In genomic region chr7:27355261-27355660, GRCm38 (mm10) we compare ENCODE assay signal across 8 mouse cellular contexts. TPM values are rescaled to one million over a fixed set of nuclear protein-coding genes. Genes with fewer than 3 reads are reported as not detected.
DNase-seq lines count a peak whose midpoint lies in the region; ATAC-seq and TF ChIP-seq lines count a peak whose summit lies in the region.

No protein-coding gene starts in this region.

- no peaks in the 10 kb centered on the region for H3K36me3 ChIP-seq in embryonic facial prominence, embryonic 11.5 days (replicated peaks; ENCODE audit: control insufficient read depth, insufficient read depth, low read depth, low read length)
- H3K36me3 ChIP-seq in hindbrain, postnatal 0 days (ENCODE audit: insufficient read depth, low read length), result peaks cover 10% of the 10 kb centered on the region; the same call in 1 of the 2 replicates
- H3K36me3 ChIP-seq in midbrain, postnatal 0 days (ENCODE audit: insufficient read depth, low read length), result peaks cover 9% of the 10 kb centered on the region

- peak overlapping the region; percentile 43 for H3K4me2 ChIP-seq in embryonic facial prominence, embryonic 11.5 days (ENCODE audit: low read depth, low read length)
- peak overlapping the region; percentile 81 for H3K4me2 ChIP-seq in hindbrain, postnatal 0 days (ENCODE audit: low read depth, low read length)
- peak overlapping the region; percentile 74 for H3K4me2 ChIP-seq in midbrain, postnatal 0 days (ENCODE audit: low read depth, low read length, poor library complexity, severe bottlenecking)

- peaks cover 4% of the 10 kb centered on the region; the same call in 1 of the 2 replicates for H3K4me1 ChIP-seq in embryonic facial prominence, embryonic 11.5 days (ENCODE audit: control insufficient read depth, insufficient read depth, low read length)
- peaks cover 12% of the 10 kb centered on the region; the same call in 1 of the 2 replicates for H3K4me1 ChIP-seq in hindbrain, postnatal 0 days (ENCODE audit: insufficient read depth, low read length)
- peaks cover 4% of the 10 kb centered on the region; the same call in 1 of the 2 replicates for H3K4me1 ChIP-seq in midbrain, postnatal 0 days (ENCODE audit: insufficient read depth, low read length)

- TF ChIP-seq CTCF in layer of hippocampus, adult 2 months (conservative IDR thresholded peaks at IDR 0.05), result no peak
- TF ChIP-seq CTCF in hindbrain, postnatal 0 days (IDR thresholded peaks at IDR 0.05; ENCODE audit: low read depth), result no peak
- TF ChIP-seq CTCF in midbrain, postnatal 0 days (IDR thresholded peaks at IDR 0.05), result no peak

- 4% methylated on average over 14 of the region's 14 CpGs for WGBS in embryonic facial prominence, embryonic 11.5 days
- 8% methylated on average over 14 of the region's 14 CpGs for WGBS in hindbrain, postnatal 0 days
- WGBS in midbrain, postnatal 0 days, result 9% methylated on average over 14 of the region's 14 CpGs

- ATAC-seq in embryonic facial prominence, embryonic 11.5 days (replicated peaks; ENCODE audit: insufficient number of reproducible peaks, low FRiP score, low TSS enrichment, low read depth), result no peak
- ATAC-seq in hindbrain, postnatal 0 days, result no peak
- no peak for ATAC-seq in midbrain, postnatal 0 days (ENCODE audit: low FRiP score)

- no peak for DNase-seq in layer of hippocampus, adult 2 months (ENCODE audit: low spot score in 2 of 2)
- no peak for DNase-seq in layer of hippocampus, postnatal 25 days (ENCODE audit: extremely low spot score in 1 of 2, low spot score in 1 of 2)
- DNase-seq in embryonic facial prominence, embryonic 11.5 days (ENCODE audit: low spot score), result no peak
- no peak for DNase-seq in hindbrain, postnatal 0 days (ENCODE audit: low spot score)
- DNase-seq in midbrain, postnatal 0 days (ENCODE audit: low spot score), result no peak
- no peak for DNase-seq in frontal cortex, adult 2 months (ENCODE audit: extremely low spot score in 1 of 2, low spot score in 1 of 2)
- no peak for DNase-seq in frontal cortex, postnatal 25 days (ENCODE audit: low spot score in 2 of 2)
- no peak for DNase-seq in spleen, adult 12 weeks (ENCODE audit: low spot score)

- H3K9me3 ChIP-seq in embryonic facial prominence, embryonic 11.5 days (replicated peaks; ENCODE audit: control insufficient read depth, low read length), result no peaks in the 10 kb centered on the region
- H3K9me3 ChIP-seq in hindbrain, postnatal 0 days (ENCODE audit: low read length), result no peaks in the 10 kb centered on the region
- H3K9me3 ChIP-seq in midbrain, postnatal 0 days (ENCODE audit: low read length), result no peaks in the 10 kb centered on the region

- peak overlapping the region; percentile 63 for H3K9ac ChIP-seq in embryonic facial prominence, embryonic 11.5 days (replicated peaks; ENCODE audit: low read length)
- peak overlapping the region; percentile 64 for H3K9ac ChIP-seq in hindbrain, postnatal 0 days (replicated peaks; ENCODE audit: low read length)
- peak overlapping the region; percentile 70 for H3K9ac ChIP-seq in midbrain, postnatal 0 days (replicated peaks; ENCODE audit: low read length, poor library complexity, severe bottlenecking)

- peaks cover 3% of the 10 kb centered on the region for H3K27me3 ChIP-seq in embryonic facial prominence, embryonic 11.5 days (ENCODE audit: control insufficient read depth, insufficient read depth, low read length)
- 0 out of 2 replicates have a peak, but pooled peaks cover 10% of the 10 kb centered on the region for H3K27me3 ChIP-seq in hindbrain, postnatal 0 days (ENCODE audit: insufficient read depth, low read length)
- peaks cover 8% of the 10 kb centered on the region; the same call in 1 of the 2 replicates for H3K27me3 ChIP-seq in midbrain, postnatal 0 days (ENCODE audit: insufficient read depth, low read length)

- peak overlapping the region; percentile 67 for H3K4me3 ChIP-seq in layer of hippocampus, adult 2 months
- peak overlapping the region; percentile 61 for H3K4me3 ChIP-seq in embryonic facial prominence, embryonic 11.5 days (ENCODE audit: low read depth, low read length)
- peak overlapping the region; percentile 72 for H3K4me3 ChIP-seq in hindbrain, postnatal 0 days (ENCODE audit: low read length)
- H3K4me3 ChIP-seq in midbrain, postnatal 0 days (ENCODE audit: low read depth, low read length), result peak overlapping the region; percentile 58

- H3K27ac ChIP-seq in layer of hippocampus, adult 2 months, result peak overlapping the region; percentile 75; the same call in 1 of the 2 replicates
- 0 out of 2 replicates have a peak overlapping the region, but pooled peaks have one; percentile 32 for H3K27ac ChIP-seq in embryonic facial prominence, embryonic 11.5 days (replicated peaks; ENCODE audit: low read depth, low read length)
- H3K27ac ChIP-seq in hindbrain, postnatal 0 days, result peak overlapping the region; percentile 41; the same call in 1 of the 2 replicates
- H3K27ac ChIP-seq in midbrain, postnatal 0 days (ENCODE audit: low read depth, low read length), result peak overlapping the region; percentile 43; the same call in 1 of the 2 replicates

RNA-seq across cellular contexts. Expression of gene Shkbp1, which starts 0.6 kb away (rescaled TPM):
- 10 to 100 TPM; 29.4 to 42.9 TPM for total RNA-seq in layer of hippocampus, adult 2 months (2021)
- total RNA-seq in layer of hippocampus, postnatal 25 days (2021), result 10 to 100 TPM; 19.7 to 30.4 TPM
- polyA plus RNA-seq in embryonic facial prominence, embryonic 11.5 days (2014; fragmentation: Nextera tagmentation; extraction: Ambion mirVana), result 50.2 and 57.5 TPM in 2 replicates
- 27.0 and 31.2 TPM in 2 replicates for total RNA-seq in hindbrain, postnatal 0 days (2014; rRNA removed)
- 20.0 and 20.2 TPM in 2 replicates for polyA plus RNA-seq in hindbrain, postnatal 0 days (2015; fragmentation: Nextera tagmentation; extraction: Ambion mirVana)
- total RNA-seq in midbrain, postnatal 0 days (2014; rRNA removed), result 36.3 and 42.7 TPM in 2 replicates
- 24.1 and 25.1 TPM in 2 replicates for polyA plus RNA-seq in midbrain, postnatal 0 days (2015; fragmentation: Nextera tagmentation; extraction: Ambion mirVana)
- 58.4 and 62.8 TPM in 2 replicates for polyA plus RNA-seq in frontal cortex, adult 2 months (2012; rRNA removed)

RNA-seq across cellular contexts. Expression of gene Gm20479, which starts 2.0 kb away (rescaled TPM):
- total RNA-seq in layer of hippocampus, adult 2 months (2021), result not detected
- total RNA-seq in layer of hippocampus, postnatal 25 days (2021), result not detected
- polyA plus RNA-seq in embryonic facial prominence, embryonic 11.5 days (2014; fragmentation: Nextera tagmentation; extraction: Ambion mirVana), result 0.45 TPM in 1 of 2 replicates, not detected in the other
- total RNA-seq in hindbrain, postnatal 0 days (2014; rRNA removed), result not detected in 2 replicates
- not detected in 2 replicates for polyA plus RNA-seq in hindbrain, postnatal 0 days (2015; fragmentation: Nextera tagmentation; extraction: Ambion mirVana)
- not detected in 2 replicates for total RNA-seq in midbrain, postnatal 0 days (2014; rRNA removed)
- polyA plus RNA-seq in midbrain, postnatal 0 days (2015; fragmentation: Nextera tagmentation; extraction: Ambion mirVana), result not detected in 2 replicates
- 0.25 TPM in 1 of 2 replicates, not detected in the other for polyA plus RNA-seq in frontal cortex, adult 2 months (2012; rRNA removed)

RNA-seq across cellular contexts. Expression of gene Ltbp4, which starts 17.8 kb away (rescaled TPM):
- 10 to 100 TPM; 54.5 to 54.8 TPM for total RNA-seq in layer of hippocampus, adult 2 months (2021)
- total RNA-seq in layer of hippocampus, postnatal 25 days (2021), result 10 to 100 TPM; 47.2 to 61.7 TPM
- 6.3 and 6.6 TPM in 2 replicates for polyA plus RNA-seq in embryonic facial prominence, embryonic 11.5 days (2014; fragmentation: Nextera tagmentation; extraction: Ambion mirVana)
- 34.8 and 41.2 TPM in 2 replicates for total RNA-seq in hindbrain, postnatal 0 days (2014; rRNA removed)
- 10.5 and 10.6 TPM in 2 replicates for polyA plus RNA-seq in hindbrain, postnatal 0 days (2015; fragmentation: Nextera tagmentation; extraction: Ambion mirVana)
- total RNA-seq in midbrain, postnatal 0 days (2014; rRNA removed), result 25.3 and 44.3 TPM in 2 replicates
- polyA plus RNA-seq in midbrain, postnatal 0 days (2015; fragmentation: Nextera tagmentation; extraction: Ambion mirVana), result 13.6 and 16.0 TPM in 2 replicates
- polyA plus RNA-seq in frontal cortex, adult 2 months (2012; rRNA removed), result 68.8 and 69.8 TPM in 2 replicates
